Mouse (Mus musculus): ENCODE measurements around the gene Olfr781. TPM values are rescaled to one million over a fixed set of nuclear protein-coding genes. Genes with fewer than 3 reads are reported as not detected.
"Not testable (repeated sequence)": the region's sequence is repeated elsewhere in the genome, so short reads cannot be mapped to it uniquely, and the experiment has no call there.

Olfr781 gene
- not detected in 2 replicates for total RNA-seq (2017)

DNA sequence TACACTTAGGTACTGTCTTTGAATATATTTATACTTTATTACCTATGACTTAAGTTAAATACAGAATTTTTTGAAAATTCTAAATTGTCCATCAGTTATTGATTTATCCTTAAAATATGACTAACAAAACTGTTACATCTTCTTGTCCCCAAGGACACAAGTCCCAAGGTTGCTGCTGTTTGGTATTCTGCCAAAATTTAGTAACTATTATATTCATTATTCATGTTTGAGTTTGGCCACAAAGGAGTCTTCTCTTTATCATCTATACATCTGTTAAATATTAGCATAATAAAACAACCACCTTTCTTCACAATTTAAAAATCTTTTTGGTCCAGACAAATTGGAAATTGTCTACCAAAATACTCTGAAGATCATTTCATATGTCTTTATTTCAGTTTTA lies at the start of gene Olfr781:
Olfr781 (plus strand) TSS at position 301 of the 400 bp plus-strand sequence.
- ATAC-seq (replicated peaks; ENCODE audit: low read depth, poor library complexity, severe bottlenecking), result no peak

DNA sequence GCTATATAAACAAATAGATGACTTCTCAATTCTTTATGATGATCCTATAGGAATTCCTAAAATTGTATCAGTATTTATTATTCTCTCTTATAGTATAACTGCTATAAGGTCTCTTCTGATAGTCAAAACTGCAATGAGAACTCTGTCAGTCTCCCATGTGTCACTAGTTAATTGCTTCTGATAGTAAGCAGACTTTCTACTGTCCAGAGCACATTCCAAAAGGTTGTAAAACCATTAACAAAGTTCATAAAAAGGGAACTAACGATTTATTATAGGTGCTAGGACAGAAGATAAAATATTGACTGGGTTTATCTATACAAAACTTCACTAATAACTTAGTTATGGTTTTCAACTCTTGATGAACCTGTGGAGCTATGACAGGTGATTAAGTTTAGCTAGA lies 15.7 kb upstream of the Olfr781 start:
- not testable (repeated sequence) for ATAC-seq (replicated peaks; ENCODE audit: low read depth, poor library complexity, severe bottlenecking)

DNA sequence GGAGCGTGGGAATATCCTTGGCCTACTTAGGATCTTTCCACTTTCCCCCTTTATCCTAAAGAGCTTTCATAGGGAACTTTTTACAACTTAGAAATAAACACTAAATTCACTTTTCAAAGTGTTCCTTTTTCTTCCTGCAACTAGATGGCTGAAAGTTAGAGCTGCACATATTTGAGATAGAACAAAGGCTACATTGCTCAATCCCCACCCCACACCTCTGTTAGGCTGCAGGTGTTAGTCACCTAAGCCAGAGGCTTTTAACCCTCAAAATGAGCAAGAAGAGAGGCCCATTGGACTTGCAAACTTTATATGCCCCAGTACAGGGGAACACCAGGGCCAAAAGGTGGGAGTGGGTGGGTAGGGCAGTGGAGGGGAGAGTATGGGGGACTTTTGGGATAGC lies 15.1 kb upstream of the Olfr781 start:
- ATAC-seq (replicated peaks; ENCODE audit: low read depth, poor library complexity, severe bottlenecking), result not testable (repeated sequence)

DNA sequence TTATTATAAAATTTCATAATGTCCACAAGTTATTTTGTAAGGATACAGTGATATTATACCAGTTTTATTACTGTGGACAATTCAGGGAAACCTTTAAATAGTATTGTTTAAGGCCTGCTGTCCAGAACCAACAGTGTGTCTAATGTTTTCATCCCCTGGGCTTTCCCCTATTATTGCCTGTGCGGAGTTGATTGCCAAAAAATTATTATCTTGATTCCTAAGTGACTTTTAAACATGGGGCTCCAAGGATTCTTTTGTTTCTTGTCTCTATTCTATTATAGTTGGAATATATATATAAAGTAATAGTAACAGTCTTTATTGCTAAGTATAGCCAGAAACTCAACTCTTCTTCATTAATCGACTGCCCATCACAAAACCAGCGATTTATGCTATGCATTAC lies 10.8 kb upstream of the Olfr781 start, which contains the start of gene Olfr780:
Olfr780 (plus strand) TSS at position 301 of the 400 bp plus-strand sequence.
- no peak for ATAC-seq (replicated peaks; ENCODE audit: low read depth, poor library complexity, severe bottlenecking)

DNA sequence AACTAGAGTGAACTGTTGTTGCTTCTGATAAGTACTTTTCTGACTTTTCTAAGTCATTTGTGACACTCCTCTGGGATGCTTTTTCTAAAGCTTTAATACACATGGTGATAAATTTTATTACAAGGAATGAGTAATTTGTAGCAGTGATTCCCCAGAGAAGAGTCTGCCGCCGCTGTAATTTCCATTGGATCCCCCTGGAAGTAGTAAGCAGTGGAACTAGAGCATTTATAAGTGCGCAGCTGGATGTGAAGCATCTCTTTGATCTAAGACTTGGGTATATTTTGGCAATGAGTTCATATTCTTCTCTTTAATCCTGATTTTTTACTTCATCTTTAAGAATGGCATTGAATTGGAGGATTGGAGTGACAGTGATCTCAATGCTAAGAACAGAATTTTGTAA lies 19.9 kb downstream of the Olfr781 start, which contains the start of gene Olfr782:
Olfr782 (plus strand) TSS at position 301 of the 400 bp plus-strand sequence.
- no peak for ATAC-seq (replicated peaks; ENCODE audit: low read depth, poor library complexity, severe bottlenecking)

DNA sequence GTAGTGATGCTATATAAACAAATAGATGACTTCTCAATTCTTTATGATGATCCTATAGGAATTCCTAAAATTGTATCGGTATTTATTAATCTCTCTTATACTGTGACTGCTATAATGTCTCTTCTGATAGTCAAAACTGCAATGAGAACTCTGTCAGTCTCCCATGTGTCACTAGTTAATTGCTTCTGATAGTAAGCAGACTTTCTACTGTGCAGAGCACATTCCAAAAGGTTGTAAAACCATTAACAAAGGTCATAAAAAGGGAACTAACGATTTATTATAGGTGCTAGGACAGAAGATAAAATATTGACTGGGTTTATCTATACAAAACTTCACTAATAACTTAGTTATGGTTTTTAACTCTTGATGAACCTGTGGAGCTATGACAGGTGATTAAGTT lies 23.8 kb downstream of the Olfr781 start:
- not testable (repeated sequence) for ATAC-seq (replicated peaks; ENCODE audit: low read depth, poor library complexity, severe bottlenecking)

DNA sequence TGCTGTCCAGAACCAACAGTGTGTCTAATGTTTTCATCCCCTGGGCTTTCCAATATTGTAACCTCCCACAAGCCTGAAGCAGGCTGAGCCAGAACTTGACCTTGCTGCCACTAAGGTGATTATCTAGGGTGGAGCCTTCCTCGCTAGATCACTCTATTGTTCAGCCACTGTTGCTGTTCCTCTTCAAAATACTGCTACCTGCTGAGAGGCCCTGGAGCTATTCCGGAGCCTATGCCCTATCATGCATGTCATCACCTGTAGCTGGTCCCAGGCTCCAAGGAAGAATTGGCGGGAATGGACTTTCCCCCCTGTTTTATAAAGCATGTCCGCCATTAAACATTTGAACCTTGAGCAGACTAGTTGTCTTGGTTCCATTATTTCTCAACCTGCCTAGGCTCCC lies 27.8 kb downstream of the Olfr781 start:
- ATAC-seq (replicated peaks; ENCODE audit: low read depth, poor library complexity, severe bottlenecking), result not testable (repeated sequence)

DNA sequence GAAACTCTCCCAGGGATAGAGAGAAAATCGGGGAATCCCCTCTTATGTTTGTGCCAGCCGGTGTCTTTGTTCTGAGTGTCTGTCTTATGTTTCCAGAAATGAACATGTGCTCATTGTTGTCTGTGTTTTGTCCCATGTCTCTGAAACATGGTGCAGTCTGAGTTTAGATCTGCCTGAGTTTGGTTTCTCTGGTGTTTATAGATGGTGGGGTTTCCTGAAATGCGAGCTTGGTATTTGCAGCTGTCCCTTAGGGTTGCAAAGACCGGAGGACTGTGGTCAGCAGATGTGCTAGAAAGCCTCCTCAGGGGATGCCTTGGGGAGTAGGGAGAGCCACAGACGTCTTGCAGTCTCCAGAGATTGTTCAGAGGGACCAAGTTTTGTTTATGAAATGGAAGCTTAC lies 28.7 kb downstream of the Olfr781 start:
- ATAC-seq (replicated peaks; ENCODE audit: low read depth, poor library complexity, severe bottlenecking), result no peak

DNA sequence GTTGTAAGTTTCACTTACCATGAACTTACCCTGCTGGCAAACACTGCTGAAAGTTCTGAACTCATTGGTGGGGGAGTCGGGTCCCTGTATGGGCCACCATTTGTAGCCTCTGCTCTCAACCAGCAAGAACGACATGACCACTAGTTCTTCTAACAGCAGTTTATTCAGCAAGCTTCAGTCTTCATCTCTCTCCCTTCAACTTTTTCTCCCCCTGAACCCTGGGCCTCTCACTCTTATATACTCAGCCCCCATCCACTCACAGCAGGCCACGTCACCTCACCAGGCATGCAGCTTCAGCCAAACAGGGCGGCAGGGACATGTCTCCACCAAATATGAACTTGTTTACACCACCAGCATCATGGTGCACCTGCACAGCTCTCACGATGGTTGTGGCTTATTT lies 45.4 kb downstream of the Olfr781 start:
- ATAC-seq (replicated peaks; ENCODE audit: low read depth, poor library complexity, severe bottlenecking), result not testable (repeated sequence)

Other genes with a start within 250 kb of the Olfr781 start
- gene Olfr767, start 245.9 kb upstream of the Olfr781 start, total RNA-seq (2017), result not detected in 2 replicates
- gene Olfr768, start 229.5 kb upstream of the Olfr781 start, total RNA-seq (2017), result not detected in 2 replicates
- gene Olfr769, start 211.0 kb upstream of the Olfr781 start, total RNA-seq (2017), result not detected in 2 replicates
- not detected in 2 replicates for gene Olfr770, start 189.9 kb upstream of the Olfr781 start, total RNA-seq (2017)
- not detected in 2 replicates for gene Olfr771, start 164.1 kb upstream of the Olfr781 start, total RNA-seq (2017)
- not detected in 2 replicates for gene Olfr772, start 150.9 kb upstream of the Olfr781 start, total RNA-seq (2017)
- not detected in 2 replicates for gene Olfr773, start 141.4 kb upstream of the Olfr781 start, total RNA-seq (2017)
- not detected in 2 replicates for gene Olfr774, start 92.7 kb upstream of the Olfr781 start, total RNA-seq (2017)
- not detected in 2 replicates for gene Olfr775, start 80.4 kb upstream of the Olfr781 start, total RNA-seq (2017)
- gene Olfr776, start 69.7 kb upstream of the Olfr781 start, total RNA-seq (2017), result not detected in 2 replicates
- gene Olfr777, start 57.4 kb upstream of the Olfr781 start, total RNA-seq (2017), result not detected in 2 replicates
- gene Olfr780, start 10.7 kb upstream of the Olfr781 start, total RNA-seq (2017), result not detected in 2 replicates
- not detected in 2 replicates for gene Olfr782, start 20.0 kb downstream of the Olfr781 start, total RNA-seq (2017)
- gene Olfr784, start 55.2 kb downstream of the Olfr781 start, total RNA-seq (2017), result 0.05 and 0.39 TPM in 2 replicates
- gene Olfr785, start 76.6 kb downstream of the Olfr781 start, total RNA-seq (2017), result not detected in 2 replicates
- not detected in 2 replicates for gene Olfr786, start 98.5 kb downstream of the Olfr781 start, total RNA-seq (2017)
- gene Olfr787, start 133.0 kb downstream of the Olfr781 start, total RNA-seq (2017), result not detected in 2 replicates
- gene Olfr788, start 142.1 kb downstream of the Olfr781 start, total RNA-seq (2017), result not detected in 2 replicates
- gene Olfr789, start 155.9 kb downstream of the Olfr781 start, total RNA-seq (2017), result not detected in 2 replicates
- gene Olfr790, start 169.6 kb downstream of the Olfr781 start, total RNA-seq (2017), result not detected in 2 replicates
- gene Olfr791, start 192.9 kb downstream of the Olfr781 start, total RNA-seq (2017), result not detected in 2 replicates
- not detected in 2 replicates for gene Olfr792, start 210.3 kb downstream of the Olfr781 start, total RNA-seq (2017)
- gene Olfr794, start 238.8 kb downstream of the Olfr781 start, total RNA-seq (2017), result not detected in 2 replicates